Mouse (Mus musculus): ENCODE data around the gene Prss41. TPM values are rescaled to one million over a fixed set of nuclear protein-coding genes. Genes with fewer than 3 reads are reported as not detected.

Gene Prss41
- total and polyA plus RNA-seq, 2 experiments from 2014 or later = 0.37 to 0.90 TPM

DNA sequence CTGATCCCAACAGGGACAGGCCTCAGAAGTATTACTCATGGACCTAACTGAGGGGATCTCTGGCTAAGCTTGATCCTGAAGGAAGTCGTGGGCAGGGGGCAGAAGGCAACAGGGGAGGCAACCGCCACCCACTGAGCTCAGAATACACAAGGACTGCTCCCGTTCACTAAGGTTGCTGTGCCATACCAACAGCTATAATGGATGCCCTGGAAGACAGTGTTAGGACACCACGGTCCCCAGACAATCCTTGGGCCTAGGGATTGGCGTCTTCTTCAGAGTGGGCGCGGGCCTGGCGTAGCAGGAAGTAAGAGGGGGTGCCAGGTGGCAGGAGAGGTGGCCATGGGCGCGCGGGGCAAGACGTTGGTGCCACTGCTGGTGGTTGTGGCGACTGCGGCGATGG, 23.8 kb upstream of the Prss41 start, which contains the start of gene Prss21:
Gene Prss21 (plus strand): TSS at position 301 of the 400 bp plus-strand sequence.
- Histone ChIP-seq H3K4me2 (ENCODE audit: low read depth, low read length) (no peak within 1 kb of the TSS), H3K9ac (replicated peaks; ENCODE audit: low read length) (no peak within 1 kb of the TSS), H3K4me1 (ENCODE audit: insufficient read depth, low read length) (no peaks in the 10 kb centered on the region), H3K4me3 (ENCODE audit: low read length) (no peak within 1 kb of the TSS), H3K9me3 (ENCODE audit: low read length) (no peaks in the 10 kb centered on the region), H3K36me3 (ENCODE audit: insufficient read depth, low read length) (no peaks in the 10 kb centered on the region), H3K27ac (no peak within 1 kb of the TSS), H3K27me3 (ENCODE audit: insufficient read depth, low read length) (no peaks in the 10 kb centered on the region)
- no peak for TF ChIP-seq CTCF (IDR thresholded peaks at IDR 0.05; ENCODE audit: low read depth)
- ATAC-seq (no peak), DNase-seq (ENCODE audit: low spot score) (no peak)
- WGBS = 85% methylated on average over 15 of the region's 15 CpGs

GRCm38 (mm10) chr17:23862926-23863325, 19.0 kb upstream of the Prss41 start:
- Histone ChIP-seq H3K9me3 (ENCODE audit: low read length) (no peaks in the 10 kb centered on the region), H3K4me2 (ENCODE audit: low read depth, low read length) (no peak overlapping the region), H3K27ac (no peak overlapping the region), H3K9ac (replicated peaks; ENCODE audit: low read length) (no peak overlapping the region), H3K4me3 (ENCODE audit: low read length) (no peak overlapping the region), H3K27me3 (ENCODE audit: insufficient read depth, low read length) (no peaks in the 10 kb centered on the region), H3K4me1 (ENCODE audit: insufficient read depth, low read length) (no peaks in the 10 kb centered on the region), H3K36me3 (ENCODE audit: insufficient read depth, low read length) (no peaks in the 10 kb centered on the region)
- TF ChIP-seq CTCF (IDR thresholded peaks at IDR 0.05; ENCODE audit: low read depth) = no peak
- DNase-seq (ENCODE audit: low spot score) (no peak), ATAC-seq (no peak)
- WGBS = 76% methylated on average over 4 of the region's 4 CpGs

- Histone ChIP-seq H3K36me3 (ENCODE audit: insufficient read depth, low read length) (no peaks in the 10 kb centered on the region), H3K9me3 (ENCODE audit: low read length) (no peaks in the 10 kb centered on the region), H3K4me2 (ENCODE audit: low read depth, low read length) (no peak overlapping the region), H3K9ac (replicated peaks; ENCODE audit: low read length) (no peak overlapping the region), H3K4me3 (ENCODE audit: low read length) (no peak overlapping the region), H3K27ac (no peak overlapping the region), H3K4me1 (ENCODE audit: insufficient read depth, low read length) (no peaks in the 10 kb centered on the region), H3K27me3 (ENCODE audit: insufficient read depth, low read length) (no peaks in the 10 kb centered on the region)
- 84% methylated on average over 2 of the region's 2 CpGs for WGBS
- ATAC-seq (no peak), DNase-seq (ENCODE audit: low spot score) (no peak)
- TF ChIP-seq CTCF (IDR thresholded peaks at IDR 0.05; ENCODE audit: low read depth) = no peak
These were observed 13.9 kb upstream of the Prss41 start for GRCm38 (mm10) chr17:23857913-23858312.

DNA sequence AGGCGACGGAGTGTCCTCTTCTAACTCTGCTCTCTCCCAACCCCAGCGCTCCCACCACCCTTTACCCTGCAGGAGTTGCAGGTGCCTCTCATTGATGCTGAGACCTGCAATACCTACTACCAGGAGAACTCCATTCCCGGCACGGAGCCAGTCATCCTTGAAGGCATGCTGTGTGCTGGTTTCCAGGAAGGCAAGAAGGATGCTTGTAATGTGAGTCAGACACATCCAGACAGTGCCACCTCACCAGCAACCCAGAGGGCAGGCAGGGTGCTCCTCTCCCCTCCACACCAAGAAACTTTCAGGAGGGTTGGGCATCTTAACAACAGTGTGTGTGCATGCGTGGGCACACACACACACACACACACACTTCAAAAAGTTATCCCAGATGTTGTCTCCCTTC, 13.2 kb upstream of the Prss41 start:
- no peak for ATAC-seq
- WGBS = 84% methylated on average over 6 of the region's 6 CpGs

DNA sequence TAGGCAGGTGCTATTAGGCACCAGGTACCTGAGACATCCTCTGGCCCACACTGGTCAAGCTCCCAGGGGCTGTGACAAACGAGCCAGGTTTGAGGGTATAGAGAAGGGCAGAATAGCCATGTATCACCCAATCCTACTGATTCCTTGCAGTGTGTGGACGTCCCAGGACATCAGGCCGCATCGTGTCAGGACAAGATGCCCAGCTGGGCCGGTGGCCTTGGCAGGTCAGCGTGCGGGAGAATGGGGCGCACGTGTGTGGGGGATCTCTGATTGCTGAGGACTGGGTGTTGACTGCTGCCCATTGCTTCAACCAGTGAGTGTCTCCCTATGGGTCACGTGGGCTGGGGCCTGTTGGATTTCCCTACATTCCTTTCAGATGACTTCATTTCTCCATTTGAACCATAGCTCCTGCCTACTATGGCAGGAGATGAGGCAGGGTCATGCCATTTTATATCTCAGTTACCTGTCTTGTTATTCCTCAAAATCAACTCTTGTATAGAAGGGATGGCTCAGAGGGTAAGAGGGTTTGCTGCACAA, 10.3 kb upstream of the Prss41 start:
- H3K36me3 ChIP-seq (ENCODE audit: insufficient read depth, low read length) = no peaks in the 10 kb centered on the region

More for the DNA sequence above, 13.2 kb upstream of the Prss41 start:
- no peak for DNase-seq (ENCODE audit: low spot score)
- no peak overlapping the region for H3K4me3 ChIP-seq (ENCODE audit: low read length)
- H3K36me3 ChIP-seq (ENCODE audit: insufficient read depth, low read length) = no peaks in the 10 kb centered on the region
- no peaks in the 10 kb centered on the region for H3K27me3 ChIP-seq (ENCODE audit: insufficient read depth, low read length)
- no peak overlapping the region for H3K4me2 ChIP-seq (ENCODE audit: low read depth, low read length)
- no peaks in the 10 kb centered on the region for H3K9me3 ChIP-seq (ENCODE audit: low read length)
- TF ChIP-seq CTCF (IDR thresholded peaks at IDR 0.05; ENCODE audit: low read depth) = no peak
- no peaks in the 10 kb centered on the region for H3K4me1 ChIP-seq (ENCODE audit: insufficient read depth, low read length)
- no peak overlapping the region for H3K27ac ChIP-seq
- no peak overlapping the region for H3K9ac ChIP-seq (replicated peaks; ENCODE audit: low read length)

DNA sequence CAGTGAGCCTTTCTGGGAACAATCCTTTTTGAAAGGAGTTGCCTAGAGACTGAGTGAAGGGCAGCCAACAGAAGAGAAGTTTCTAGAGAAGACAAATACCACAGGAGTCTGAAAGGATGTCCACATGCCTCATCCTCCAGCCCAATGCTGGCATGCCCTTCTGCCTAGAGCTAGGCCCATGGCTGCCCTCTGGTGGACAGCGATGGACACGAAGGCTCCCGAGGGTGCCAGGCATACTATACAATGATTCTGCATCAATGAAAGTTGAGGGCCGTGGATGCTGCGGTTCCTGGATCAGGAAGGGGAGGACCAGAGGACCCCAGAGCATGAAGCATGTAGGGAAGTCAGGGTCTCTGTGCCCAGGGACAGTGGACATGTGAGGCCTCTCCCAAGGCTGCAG, 9.3 kb upstream of the Prss41 start:
- H3K36me3 ChIP-seq (ENCODE audit: insufficient read depth, low read length) = no peaks in the 10 kb centered on the region
- no peak overlapping the region for H3K9ac ChIP-seq (replicated peaks; ENCODE audit: low read length)
- H3K9me3 ChIP-seq (ENCODE audit: low read length) = no peaks in the 10 kb centered on the region
- H3K4me1 ChIP-seq (ENCODE audit: insufficient read depth, low read length) = no peaks in the 10 kb centered on the region
- H3K27me3 ChIP-seq (ENCODE audit: insufficient read depth, low read length) = no peaks in the 10 kb centered on the region
- peak; percentile 75 for TF ChIP-seq CTCF (IDR thresholded peaks at IDR 0.05; ENCODE audit: low read depth)
- WGBS = 45% methylated on average over 5 of the region's 5 CpGs
- no peak overlapping the region for H3K4me3 ChIP-seq (ENCODE audit: low read length)
- H3K4me2 ChIP-seq (ENCODE audit: low read depth, low read length) = no peak overlapping the region
- DNase-seq (ENCODE audit: low spot score) (peak; percentile 68), ATAC-seq (no peak)
- H3K27ac ChIP-seq = no peak overlapping the region

More for the DNA sequence above, 10.3 kb upstream of the Prss41 start:
- H3K9ac ChIP-seq (replicated peaks; ENCODE audit: low read length) = no peak overlapping the region
- no peaks in the 10 kb centered on the region for H3K9me3 ChIP-seq (ENCODE audit: low read length)
- H3K4me2 ChIP-seq (ENCODE audit: low read depth, low read length) = no peak overlapping the region
- TF ChIP-seq CTCF (IDR thresholded peaks at IDR 0.05; ENCODE audit: low read depth) = no peak
- no peak for DNase-seq (ENCODE audit: low spot score)
- H3K4me3 ChIP-seq (ENCODE audit: low read length) = no peak overlapping the region
- 83% methylated on average over 10 of the region's 10 CpGs for WGBS
- H3K4me1 ChIP-seq (ENCODE audit: insufficient read depth, low read length) = no peaks in the 10 kb centered on the region
- H3K27me3 ChIP-seq (ENCODE audit: insufficient read depth, low read length) = no peaks in the 10 kb centered on the region
- no peak for ATAC-seq
- H3K27ac ChIP-seq = no peak overlapping the region

DNA sequence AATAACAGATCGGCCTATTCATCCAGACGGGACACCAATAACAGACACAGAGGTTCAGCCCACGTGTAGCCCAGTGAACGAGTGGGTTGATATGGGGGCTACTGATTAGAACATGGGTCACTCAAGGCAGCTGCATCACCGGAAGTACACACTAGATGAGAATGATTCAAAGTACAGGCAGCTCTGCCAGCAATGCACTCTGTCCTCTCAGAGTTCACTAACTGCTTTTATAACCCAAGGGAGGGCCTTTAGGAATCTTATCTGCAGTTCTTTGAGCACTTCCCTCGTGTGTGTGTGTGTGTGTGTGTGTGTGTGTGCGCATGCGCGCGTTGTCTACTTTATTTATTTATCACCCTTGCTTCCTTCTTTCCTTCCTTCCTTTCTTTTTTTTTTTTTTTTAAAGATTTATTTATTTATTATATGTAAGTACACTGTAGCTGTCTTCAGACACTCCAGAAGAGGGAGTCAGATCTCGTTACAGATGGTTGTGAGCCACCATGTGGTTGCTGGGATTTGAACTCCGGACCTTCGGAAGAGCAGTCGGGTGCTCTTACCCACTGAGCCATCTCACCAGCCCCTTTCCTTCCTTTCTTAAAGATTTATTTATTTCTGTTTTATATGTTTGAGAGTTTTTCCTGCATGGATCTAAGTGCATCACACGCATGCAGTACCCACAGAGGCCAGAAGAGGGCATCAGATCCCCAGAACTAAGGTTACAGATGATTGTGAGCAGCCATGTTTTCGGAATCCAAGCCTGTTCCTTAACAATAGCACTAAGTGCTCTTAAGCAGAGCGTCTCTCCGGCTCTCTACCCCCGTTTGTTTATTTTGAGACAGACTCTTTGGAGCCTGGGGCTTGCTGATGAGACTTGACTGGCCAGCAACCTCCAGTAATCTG, 7.1 kb upstream of the Prss41 start:
- TF ChIP-seq CTCF (IDR thresholded peaks at IDR 0.05; ENCODE audit: low read depth) = peak; percentile 87
- H3K36me3 ChIP-seq (ENCODE audit: insufficient read depth, low read length) = no peaks in the 10 kb centered on the region
- ATAC-seq (peak; percentile 86), DNase-seq (ENCODE audit: low spot score) (peak; percentile 85)
- no peak overlapping the region for H3K27ac ChIP-seq
- no peak overlapping the region for H3K4me2 ChIP-seq (ENCODE audit: low read depth, low read length)
- WGBS = 61% methylated on average over 18 of the region's 19 CpGs
- H3K27me3 ChIP-seq (ENCODE audit: insufficient read depth, low read length) = no peaks in the 10 kb centered on the region
- no peaks in the 10 kb centered on the region for H3K9me3 ChIP-seq (ENCODE audit: low read length)
- H3K9ac ChIP-seq (replicated peaks; ENCODE audit: low read length) = no peak overlapping the region
- H3K4me1 ChIP-seq (ENCODE audit: insufficient read depth, low read length) = no peaks in the 10 kb centered on the region
- H3K4me3 ChIP-seq (ENCODE audit: low read length) = no peak overlapping the region
